Mouse (Mus musculus): ENCODE measurements at regions not wholly inside any gene's neighbourhood (a gene's known extent, or its start where the extent isn't known, plus 50 kb on each side); places are given as distances from the start of the nearest gene placed in this dataset.
A peak's percentile ranks its signal among the peaks of the same experiment; 100 is the strongest.

GRCm38 (mm10) chr3:127987583-127987982, 91.5 kb upstream of the Fam241a start:
- TF ChIP-seq CTCF (IDR thresholded peaks at IDR 0.05; ENCODE audit: low read depth): no peak
- 41% methylated on average over 6 of the region's 6 CpGs for WGBS
- H3K9ac ChIP-seq (ENCODE audit: low read depth, low read length): no peak overlapping the region
- H3K4me3 ChIP-seq (replicated peaks; ENCODE audit: low read depth, low read length): no peak overlapping the region
- H3K27me3 ChIP-seq (ENCODE audit: insufficient read depth, low read length): no peaks in the 10 kb centered on the region
- ATAC-seq (replicated peaks; ENCODE audit: low FRiP score, low read depth) (no peak), DNase-seq (ENCODE audit: low spot score) (peak; percentile 4)
- no peaks in the 10 kb centered on the region for H3K9me3 ChIP-seq (replicated peaks; ENCODE audit: low read length)
- H3K27ac ChIP-seq: no peak overlapping the region
- H3K4me1 ChIP-seq (replicated peaks; ENCODE audit: insufficient read depth, low read length): no peaks in the 10 kb centered on the region
- no peaks in the 10 kb centered on the region for H3K36me3 ChIP-seq (ENCODE audit: insufficient read depth, low read length)
- no peak overlapping the region for H3K4me2 ChIP-seq (ENCODE audit: low read length)

DNA sequence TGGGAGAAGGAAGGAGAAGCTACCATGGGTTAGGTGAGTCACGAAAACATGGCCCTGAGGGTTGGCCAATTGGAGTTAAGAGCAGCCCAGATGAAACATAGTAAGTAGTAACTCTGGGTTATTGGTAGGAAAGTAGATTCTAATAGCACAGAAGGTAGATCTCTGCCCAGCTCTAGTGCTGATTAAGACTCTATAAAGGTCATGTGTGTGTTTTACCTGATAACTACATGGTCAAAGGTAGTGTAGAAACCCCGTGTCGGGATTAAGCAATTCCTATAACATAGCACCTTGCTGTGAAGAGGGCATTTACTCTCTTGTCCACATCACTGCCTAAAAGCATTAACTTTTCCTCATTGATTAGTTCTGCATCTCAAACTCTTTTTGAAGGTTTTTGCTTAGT, 89.0 kb upstream of the Fam241a start:
- no peak overlapping the region for H3K4me2 ChIP-seq (ENCODE audit: low read length)
- no peak for TF ChIP-seq CTCF (IDR thresholded peaks at IDR 0.05; ENCODE audit: low read depth)
- no peaks in the 10 kb centered on the region for H3K4me1 ChIP-seq (replicated peaks; ENCODE audit: insufficient read depth, low read length)
- H3K9ac ChIP-seq (ENCODE audit: low read depth, low read length): no peak overlapping the region
- no peak overlapping the region for H3K4me3 ChIP-seq (replicated peaks; ENCODE audit: low read depth, low read length)
- H3K9me3 ChIP-seq (replicated peaks; ENCODE audit: low read length): no peaks in the 10 kb centered on the region
- H3K27ac ChIP-seq: no peak overlapping the region
- ATAC-seq (replicated peaks; ENCODE audit: low FRiP score, low read depth) (no peak), DNase-seq (ENCODE audit: low spot score) (no peak)
- H3K36me3 ChIP-seq (ENCODE audit: insufficient read depth, low read length): no peaks in the 10 kb centered on the region
- H3K27me3 ChIP-seq (ENCODE audit: insufficient read depth, low read length): no peaks in the 10 kb centered on the region
- WGBS: 90% methylated on average over 3 of the region's 3 CpGs

DNA sequence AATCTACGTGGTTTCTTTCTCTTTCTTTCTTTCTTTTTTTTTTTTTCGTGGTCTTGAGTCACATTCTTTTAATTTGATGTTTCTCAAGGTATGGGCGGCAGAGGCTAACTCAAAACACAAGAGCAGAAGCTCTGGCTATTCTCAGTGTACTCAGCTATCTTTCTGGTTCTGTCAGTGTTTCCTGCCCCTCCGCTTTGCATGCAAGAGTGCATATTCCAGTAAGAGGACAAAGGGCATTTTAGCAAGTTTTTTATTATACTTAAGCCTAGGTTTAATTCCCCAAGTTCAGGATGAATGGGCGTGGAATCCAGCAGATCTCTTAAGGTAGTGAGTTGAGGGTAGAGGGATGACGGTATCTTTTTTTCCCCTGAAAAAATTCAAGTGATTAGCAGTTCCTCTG, 81.1 kb upstream of the Fam241a start:
- WGBS: 59% methylated on average over 6 of the region's 6 CpGs
- no peak for ATAC-seq (replicated peaks; ENCODE audit: low FRiP score, low read depth)
- Histone ChIP-seq H3K9ac (ENCODE audit: low read depth, low read length) (no peak overlapping the region), H3K9me3 (replicated peaks; ENCODE audit: low read length) (no peaks in the 10 kb centered on the region), H3K4me3 (replicated peaks; ENCODE audit: low read depth, low read length) (no peak overlapping the region), H3K4me1 (replicated peaks; ENCODE audit: insufficient read depth, low read length) (no peaks in the 10 kb centered on the region), H3K4me2 (ENCODE audit: low read length) (no peak overlapping the region), H3K36me3 (ENCODE audit: insufficient read depth, low read length) (no peaks in the 10 kb centered on the region), H3K27me3 (ENCODE audit: insufficient read depth, low read length) (no peaks in the 10 kb centered on the region), H3K27ac (no peak overlapping the region)
- no peak for DNase-seq (ENCODE audit: low spot score)
- no peak for TF ChIP-seq CTCF (IDR thresholded peaks at IDR 0.05; ENCODE audit: low read depth)

DNA sequence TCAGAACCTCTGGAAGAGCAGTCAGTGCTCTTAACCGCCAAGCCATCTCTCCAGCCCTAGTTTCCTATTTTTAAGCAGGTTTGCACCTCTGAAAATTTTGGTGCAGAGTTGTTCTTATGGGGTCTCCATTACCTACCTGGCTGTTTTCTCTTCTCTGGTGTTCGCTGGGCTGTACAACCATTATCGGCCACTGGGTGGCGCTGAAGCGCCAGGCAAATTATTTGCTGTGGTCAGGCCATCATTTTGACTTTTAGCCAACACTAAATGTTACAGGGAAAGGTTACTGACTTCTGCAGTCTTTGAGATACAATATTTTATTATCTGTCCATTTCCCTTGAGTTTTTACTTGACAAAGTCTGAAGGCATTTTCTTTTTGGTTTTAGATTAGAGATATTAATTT, 74.8 kb upstream of the Fam241a start:
- H3K4me2 ChIP-seq (ENCODE audit: low read length): no peak overlapping the region
- H3K9ac ChIP-seq (ENCODE audit: low read depth, low read length): no peak overlapping the region
- no peak overlapping the region for H3K27ac ChIP-seq
- no peaks in the 10 kb centered on the region for H3K9me3 ChIP-seq (replicated peaks; ENCODE audit: low read length)
- no peaks in the 10 kb centered on the region for H3K4me1 ChIP-seq (replicated peaks; ENCODE audit: insufficient read depth, low read length)
- peak; percentile 81 for TF ChIP-seq CTCF (IDR thresholded peaks at IDR 0.05; ENCODE audit: low read depth)
- ATAC-seq (replicated peaks; ENCODE audit: low FRiP score, low read depth) (no peak), DNase-seq (ENCODE audit: low spot score) (peak; percentile 64)
- H3K27me3 ChIP-seq (ENCODE audit: insufficient read depth, low read length): no peaks in the 10 kb centered on the region
- no peaks in the 10 kb centered on the region for H3K36me3 ChIP-seq (ENCODE audit: insufficient read depth, low read length)
- WGBS: 7% methylated on average over 5 of the region's 5 CpGs
- no peak overlapping the region for H3K4me3 ChIP-seq (replicated peaks; ENCODE audit: low read depth, low read length)

DNA sequence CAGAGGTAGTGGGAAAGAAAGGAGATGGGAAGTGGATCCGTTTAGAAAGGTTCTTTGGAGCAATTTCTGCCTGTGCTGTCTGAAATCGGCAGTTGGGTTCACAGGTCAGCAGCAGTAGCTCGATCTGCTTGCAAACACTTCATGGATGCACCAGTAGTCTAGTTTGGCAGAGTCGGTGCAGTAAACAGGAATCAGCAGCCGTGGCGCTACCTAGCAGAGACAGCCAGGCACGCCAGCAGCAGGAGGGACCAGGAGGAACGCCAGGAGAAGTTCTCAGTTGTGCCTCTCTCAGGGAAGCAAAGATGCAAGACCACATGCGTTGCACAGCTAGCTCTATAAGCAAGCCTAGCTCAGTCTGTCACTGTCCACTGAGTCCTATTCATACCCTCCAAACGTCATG, 71.0 kb upstream of the Fam241a start:
- no peaks in the 10 kb centered on the region for H3K27me3 ChIP-seq (ENCODE audit: insufficient read depth, low read length)
- DNase-seq (ENCODE audit: low spot score) (no peak), ATAC-seq (replicated peaks; ENCODE audit: low FRiP score, low read depth) (no peak)
- H3K9ac ChIP-seq (ENCODE audit: low read depth, low read length): no peak overlapping the region
- TF ChIP-seq CTCF (IDR thresholded peaks at IDR 0.05; ENCODE audit: low read depth): no peak
- no peak overlapping the region for H3K27ac ChIP-seq
- H3K36me3 ChIP-seq (ENCODE audit: insufficient read depth, low read length): no peaks in the 10 kb centered on the region
- no peak overlapping the region for H3K4me3 ChIP-seq (replicated peaks; ENCODE audit: low read depth, low read length)
- WGBS: 72% methylated on average over 10 of the region's 10 CpGs
- no peaks in the 10 kb centered on the region for H3K4me1 ChIP-seq (replicated peaks; ENCODE audit: insufficient read depth, low read length)
- H3K4me2 ChIP-seq (ENCODE audit: low read length): no peak overlapping the region
- H3K9me3 ChIP-seq (replicated peaks; ENCODE audit: low read length): no peaks in the 10 kb centered on the region

DNA sequence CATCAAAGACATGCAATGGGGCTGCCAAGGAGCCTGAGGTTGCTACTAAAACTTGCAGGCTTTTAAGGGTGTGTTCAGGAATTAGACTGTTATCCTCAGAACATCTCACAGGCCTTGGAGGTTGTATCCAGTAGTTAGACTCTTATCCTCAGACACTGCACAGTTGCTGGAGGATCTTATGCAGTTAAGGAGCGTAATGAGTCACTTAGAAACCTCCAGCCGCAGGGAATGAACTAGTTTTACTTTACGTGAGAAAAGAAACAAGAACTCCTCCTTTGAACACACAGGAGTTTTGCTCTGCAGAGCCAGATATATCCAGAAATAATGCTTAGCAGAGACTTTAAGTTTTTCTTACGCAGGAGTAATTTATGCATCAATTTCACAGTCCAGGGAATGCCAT, 70.1 kb upstream of the Fam241a start:
- ATAC-seq (replicated peaks; ENCODE audit: low FRiP score, low read depth) (no peak), DNase-seq (ENCODE audit: low spot score) (no peak)
- H3K27ac ChIP-seq: no peak overlapping the region
- no peaks in the 10 kb centered on the region for H3K9me3 ChIP-seq (replicated peaks; ENCODE audit: low read length)
- H3K4me3 ChIP-seq (replicated peaks; ENCODE audit: low read depth, low read length): no peak overlapping the region
- 64% methylated on average over 4 of the region's 4 CpGs for WGBS
- H3K4me2 ChIP-seq (ENCODE audit: low read length): no peak overlapping the region
- H3K4me1 ChIP-seq (replicated peaks; ENCODE audit: insufficient read depth, low read length): no peaks in the 10 kb centered on the region
- no peak for TF ChIP-seq CTCF (IDR thresholded peaks at IDR 0.05; ENCODE audit: low read depth)
- H3K27me3 ChIP-seq (ENCODE audit: insufficient read depth, low read length): no peaks in the 10 kb centered on the region
- no peak overlapping the region for H3K9ac ChIP-seq (ENCODE audit: low read depth, low read length)
- no peaks in the 10 kb centered on the region for H3K36me3 ChIP-seq (ENCODE audit: insufficient read depth, low read length)

DNA sequence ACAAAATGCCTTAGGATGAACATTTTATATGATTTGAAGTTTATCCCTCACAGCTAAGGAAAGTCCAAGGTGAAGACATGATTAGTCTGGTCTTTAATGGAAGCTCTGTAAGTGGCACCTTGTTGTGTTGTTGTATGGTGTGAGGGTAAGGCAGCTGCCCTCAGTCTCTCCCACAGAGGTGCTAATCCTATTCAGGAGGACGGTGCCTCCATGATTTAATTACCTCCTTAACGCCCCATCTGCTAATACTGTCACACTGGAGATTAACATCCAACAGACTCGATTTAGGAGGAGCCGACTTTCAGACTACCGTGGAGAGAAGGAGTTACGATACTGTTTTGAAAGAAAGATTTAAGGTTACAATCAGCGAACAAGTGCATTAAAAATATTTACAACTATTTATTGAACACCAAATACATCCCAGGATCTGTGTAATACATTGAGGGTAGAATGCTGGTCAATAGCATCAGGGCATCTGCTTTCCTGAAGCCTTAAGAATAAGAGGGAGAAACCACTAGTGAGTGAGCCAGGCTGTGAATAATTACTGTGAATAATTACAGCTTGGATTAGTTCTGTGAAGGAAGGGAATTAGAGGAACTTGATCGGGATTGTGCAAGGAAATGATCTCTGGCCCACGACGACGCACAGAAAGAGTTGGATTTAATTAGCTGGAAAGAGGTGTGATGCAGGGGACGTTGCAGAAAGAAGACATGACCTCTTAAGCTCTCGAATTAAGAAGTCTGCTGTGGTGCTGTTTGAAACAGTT, 63.0 kb upstream of the Fam241a start:
- DNase-seq (ENCODE audit: low spot score) (no peak), ATAC-seq (replicated peaks; ENCODE audit: low FRiP score, low read depth) (no peak)
- Histone ChIP-seq H3K4me2 (ENCODE audit: low read length) (no peak overlapping the region), H3K4me3 (replicated peaks; ENCODE audit: low read depth, low read length) (no peak overlapping the region), H3K9ac (ENCODE audit: low read depth, low read length) (no peak overlapping the region), H3K9me3 (replicated peaks; ENCODE audit: low read length) (no peaks in the 10 kb centered on the region), H3K27me3 (ENCODE audit: insufficient read depth, low read length) (no peaks in the 10 kb centered on the region), H3K4me1 (replicated peaks; ENCODE audit: insufficient read depth, low read length) (no peaks in the 10 kb centered on the region), H3K27ac (no peak overlapping the region), H3K36me3 (ENCODE audit: insufficient read depth, low read length) (no peaks in the 10 kb centered on the region)
- no peak for TF ChIP-seq CTCF (IDR thresholded peaks at IDR 0.05; ENCODE audit: low read depth)
- whole genome bisulfite sequencing: 18% methylated on average over 13 of the region's 13 CpGs
